Mouse (Mus musculus) liver, embryonic 14.5 days (tissue): Measurements from ENCODE around the gene Alpk3. TPM values are rescaled to one million over a fixed set of nuclear protein-coding genes. Genes with fewer than 3 reads are reported as not detected.
A peak's percentile ranks its signal among the peaks of the same experiment; 100 is the strongest.

Experiments used
- ATAC-seq: fragments of 200-750 bp; cut with Nextera tagmentation; 2 replicates; pipeline ENCODE4 v1.8.0; 2017; ENCODE audit warnings: moderate number of reproducible peaks, mild to moderate bottlenecking, moderate library complexity; ENCODE audit not compliant: insufficient read depth
- DNase-seq, 3 experiments: peaks; one replicate each; pipeline ENCODE4 v3.0.0-alpha.2; 2012 to 2013; ENCODE audit warnings: low read depth in 3 of 3, low spot score in 3 of 3
- H3K27ac ChIP-seq: fragments of 300-500 bp; sonication (generic); 2 replicates; pipeline ENCODE4 v1.5.1; 2014; ENCODE audit warnings: moderate library complexity, mild to moderate bottlenecking, control low read depth, inconsistent platforms
- H3K27me3 ChIP-seq: fragments of 300-500 bp; sonication (generic); 2 replicates; pipeline ENCODE4 v1.6.1; 2014; ENCODE audit warnings: mild to moderate bottlenecking, low read length, moderate library complexity; ENCODE audit not compliant: control insufficient read depth, insufficient read depth
- H3K36me3 ChIP-seq: fragments of 300-500 bp; sonication (generic); replicated peaks from 2 replicates; pipeline ENCODE4 v1.6.1; 2014; ENCODE audit warnings: low read depth; ENCODE audit not compliant: control insufficient read depth, insufficient read depth
- H3K4me1 ChIP-seq, 2 experiments: fragments of 200-500 bp in 1 of 2; fragments of 300-500 bp in 1 of 2; sonication (generic) in 1 of 2; replicated peaks; 2 replicates each; pipeline ENCODE4 v1.6.1; 2012 to 2014; ENCODE audit warnings: antibody characterized with exemption in 1 of 2, inconsistent platforms in 1 of 2, low read length in 1 of 2; ENCODE audit not compliant: control insufficient read depth in 2 of 2, insufficient read depth in 2 of 2
- H3K4me2 ChIP-seq: fragments of 300-500 bp; sonication (generic); 2 replicates; pipeline ENCODE4 v1.6.1; 2014; ENCODE audit warnings: low read depth, mild to moderate bottlenecking, control low read depth, moderate library complexity
- H3K4me3 ChIP-seq, 2 experiments: fragments of 200-500 bp in 1 of 2; fragments of 300-500 bp in 1 of 2; sonication (generic) in 1 of 2; 2 replicates each; pipeline ENCODE4 v1.5.1; 2012 to 2014; ENCODE audit warnings: low read depth in 2 of 2, low read length in 2 of 2, mild to moderate bottlenecking in 2 of 2, control low read depth in 1 of 2, inconsistent platforms in 1 of 2, moderate library complexity in 1 of 2; ENCODE audit not compliant: insufficient read depth in 1 of 2
- H3K9ac ChIP-seq: fragments of 300-500 bp; sonication (generic); replicated peaks from 2 replicates; pipeline ENCODE4 v1.6.1; 2014; ENCODE audit warnings: mild to moderate bottlenecking, control low read depth, moderate library complexity
- H3K9me3 ChIP-seq: fragments of 300-500 bp; sonication (generic); 2 replicates; pipeline ENCODE4 v1.6.1; 2016; ENCODE audit warnings: low read length, mixed read lengths; ENCODE audit not compliant: control insufficient read depth
- CTCF ChIP-seq: IDR thresholded peaks from 2 replicates; pipeline ENCODE4 v1.5.1; 2016; ENCODE audit warnings: antibody characterized with exemption, low read depth, control low read depth
- EP300 ChIP-seq: IDR thresholded peaks from 2 replicates; pipeline ENCODE4 v1.6.1; 2016; ENCODE audit warnings: antibody characterized with exemption, low read depth
- WGBS: fragments of 180-500 bp; shearing (Covaris S2); extraction: QIAGEN DNeasy Blood & Tissue Kit; methylation state at CpG from one replicate; pipeline ENCODE4 v1.1.7; 2014; ENCODE audit not compliant: insufficient replicate concordance; 5-methylcytosine and 5-hydroxymethylcytosine counted together
- polyA plus RNA-seq, 2 experiments: library from polyadenylated mRNA; depleted of rRNA in 1 of 2; stranded (reverse) in 1 of 2; unstranded in 1 of 2; fragments of >200 nt; fragmentation: Nextera tagmentation in 1 of 2; extraction: Ambion mirVana in 1 of 2; gene quantifications; 2 replicates each; pipeline versions ENCODE4 v1.2.1 to v1.2.3; 2012 to 2014

Gene Alpk3
- 0.03 and 0.04 TPM in 2 replicates for polyA plus RNA-seq (2012; rRNA removed)
- polyA plus RNA-seq (2014; fragmentation: Nextera tagmentation; extraction: Ambion mirVana): 0.03 and 0.08 TPM in 2 replicates

- DNase-seq: peak in 1 of 3 experiments; percentile 16
- TF ChIP-seq CTCF (no peak), EP300 (no peak)
- Histone ChIP-seq H3K9ac (peak within 1 kb of the TSS; percentile 53), H3K27ac (peak within 1 kb of the TSS; percentile 37), H3K27me3 (no peaks in the 10 kb centered on the region), H3K4me2 (peak within 1 kb of the TSS; percentile 71), H3K4me3 (peak within 1 kb of the TSS in 1 of 2 experiments; percentile 39; a peak in 3 of 4 replicates), H3K4me1 (peaks cover 26 to 34% of the 10 kb centered on the region in 2 experiments), H3K36me3 (no peaks in the 10 kb centered on the region), H3K9me3 (no peaks in the 10 kb centered on the region)
- WGBS: 13% methylated on average over 27 of the region's 27 CpGs
- peak; percentile 77 for ATAC-seq
Observed at GRCm38 (mm10) chr7:81057471-81057870, at the start of gene Alpk3. Alpk3 (plus strand) TSS chr7:81057600.

DNA sequence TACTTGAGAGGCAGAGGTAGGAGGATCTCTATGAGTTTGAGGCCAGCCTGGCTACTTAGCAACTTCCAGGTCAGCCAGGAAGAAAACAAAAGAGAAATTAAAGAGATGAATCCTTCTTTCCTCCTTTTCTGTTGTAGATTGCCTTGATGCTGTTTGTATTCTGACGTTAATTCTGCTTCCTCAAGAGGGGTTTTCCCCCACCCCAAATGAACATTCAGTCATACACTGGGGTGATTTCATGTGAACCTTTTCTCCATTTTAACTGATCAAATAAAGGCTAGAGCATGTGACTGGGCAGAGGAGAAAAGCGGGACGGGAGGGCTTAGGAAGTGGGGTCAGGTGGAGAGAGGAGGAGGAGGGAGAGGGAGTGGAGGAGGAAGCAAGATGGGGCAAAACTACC lies 49.1 kb upstream of the Alpk3 start:
- no peaks in the 10 kb centered on the region for H3K9me3 ChIP-seq
- no peak overlapping the region for H3K4me3 ChIP-seq
- DNase-seq (no peak), ATAC-seq (no peak)
- TF ChIP-seq EP300 (no peak), CTCF (no peak)
- 80% methylated on average over 3 of the region's 3 CpGs for WGBS
- no peaks in the 10 kb centered on the region for H3K27me3 ChIP-seq
- H3K4me1 ChIP-seq: peaks cover 22 to 25% of the 10 kb centered on the region in 2 experiments
- no peak overlapping the region for H3K27ac ChIP-seq
- peaks cover 25% of the 10 kb centered on the region for H3K36me3 ChIP-seq
- H3K4me2 ChIP-seq: no peak overlapping the region
- no peak overlapping the region for H3K9ac ChIP-seq

GRCm38 (mm10) chr7:81011576-81011975 lies 45.8 kb upstream of the Alpk3 start:
- peaks cover 1 to 2% of the 10 kb centered on the region in 2 experiments; a peak in 1 of 4 replicates for H3K4me1 ChIP-seq
- peaks cover 25% of the 10 kb centered on the region for H3K36me3 ChIP-seq
- H3K9me3 ChIP-seq: no peaks in the 10 kb centered on the region
- ATAC-seq (no peak), DNase-seq (no peak)
- TF ChIP-seq EP300: no peak
- no peak for TF ChIP-seq CTCF
- no peak overlapping the region for H3K27ac ChIP-seq
- no peak overlapping the region for H3K4me2 ChIP-seq
- no peak overlapping the region for H3K4me3 ChIP-seq
- no peaks in the 10 kb centered on the region for H3K27me3 ChIP-seq
- WGBS: 86% methylated on average over 3 of the region's 3 CpGs
- H3K9ac ChIP-seq: no peak overlapping the region

GRCm38 (mm10) chr7:81020307-81020706 lies 37.1 kb upstream of the Alpk3 start:
- H3K4me3 ChIP-seq: no peak overlapping the region
- no peak overlapping the region for H3K27ac ChIP-seq
- no peaks in the 10 kb centered on the region for H3K9me3 ChIP-seq
- TF ChIP-seq EP300: no peak
- TF ChIP-seq CTCF: no peak
- ATAC-seq: no peak
- no peaks in the 10 kb centered on the region for H3K27me3 ChIP-seq
- WGBS: 80% methylated on average over 11 of the region's 11 CpGs
- H3K36me3 ChIP-seq: peaks cover 32% of the 10 kb centered on the region
- DNase-seq: no peak
- H3K9ac ChIP-seq: no peak overlapping the region
- H3K4me2 ChIP-seq: no peak overlapping the region
- H3K4me1 ChIP-seq: peaks cover 15 to 16% of the 10 kb centered on the region in 2 experiments

DNA sequence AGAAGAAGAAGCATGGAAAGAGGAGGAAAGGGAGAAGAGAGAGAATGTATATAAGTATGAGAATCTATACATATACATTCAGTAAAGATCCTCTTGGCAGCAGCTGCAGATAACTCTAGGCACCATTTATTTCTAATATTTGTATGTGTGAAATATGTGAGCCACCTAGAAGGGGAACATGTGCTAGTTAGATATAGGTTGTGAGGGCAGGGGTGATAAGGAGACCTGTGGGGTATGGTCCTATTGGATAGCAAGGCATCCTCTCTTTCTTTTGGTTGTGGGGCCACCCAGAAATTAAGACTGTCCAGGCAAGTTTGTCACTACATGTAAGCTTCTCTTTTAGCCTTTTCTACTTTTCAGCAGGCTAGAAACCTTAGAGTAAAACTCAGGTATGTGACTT lies 34.7 kb upstream of the Alpk3 start:
- TF ChIP-seq CTCF (no peak), EP300 (peak; percentile 83)
- Histone ChIP-seq H3K4me2 (peak overlapping the region; percentile 45), H3K9me3 (no peaks in the 10 kb centered on the region), H3K36me3 (peaks cover 44% of the 10 kb centered on the region), H3K27me3 (no peaks in the 10 kb centered on the region), H3K27ac (no peak overlapping the region; the same call in 1 of the 2 replicates), H3K4me1 (peaks cover 15 to 16% of the 10 kb centered on the region in 2 experiments), H3K9ac (peak overlapping the region; percentile 18; the same call in 1 of the 2 replicates), H3K4me3 (no peak overlapping the region)
- peak in 2 of 3 experiments; percentile 38 to 45 for DNase-seq
- peak; percentile 83 for ATAC-seq
